Mouse (Mus musculus): ENCODE data around the gene Wdr73. TPM values are rescaled to one million over a fixed set of nuclear protein-coding genes. Genes with fewer than 3 reads are reported as not detected.

Wdr73 gene
- total and polyA plus RNA-seq, 2 experiments from 2014 or later: 33.2 to 35.0 TPM

DNA sequence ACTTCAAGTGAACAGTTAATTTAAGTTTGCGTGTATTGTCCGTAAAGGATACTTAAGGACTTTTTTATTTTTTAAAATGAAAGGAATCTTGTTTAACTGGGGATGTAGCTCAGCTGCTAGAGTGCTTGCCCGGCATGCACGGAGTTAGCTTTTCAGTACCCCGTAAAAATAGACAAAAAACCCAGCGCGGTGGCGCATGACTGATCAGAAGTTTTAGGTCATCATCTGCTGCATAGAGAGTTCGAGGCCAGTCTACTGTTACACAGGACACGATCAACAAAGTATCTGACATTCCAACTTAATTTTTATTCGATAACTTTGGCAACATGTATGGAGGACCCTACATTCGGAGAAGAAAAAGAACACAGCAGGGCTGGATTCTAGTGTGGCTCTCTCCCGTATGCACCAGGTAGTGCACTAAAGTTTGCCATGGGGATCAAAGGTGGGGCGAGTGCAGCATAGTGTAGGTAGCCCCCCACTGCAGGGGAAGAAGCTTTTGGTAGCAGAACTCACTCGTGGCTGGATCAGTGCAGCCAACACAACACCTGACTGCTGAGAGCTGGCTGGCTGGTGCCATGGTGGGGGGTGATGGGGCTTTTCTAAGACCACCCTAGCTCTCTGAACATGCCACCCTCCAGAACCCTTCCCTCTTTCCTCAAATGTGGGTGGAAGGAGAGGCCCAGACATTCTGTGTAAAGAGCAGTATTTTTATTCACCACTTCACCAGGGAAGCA lies 639 bp upstream of the Wdr73 start:
- H3K9ac ChIP-seq (replicated peaks; ENCODE audit: low read length, poor library complexity, severe bottlenecking): peak overlapping the region; percentile 59
- no peak for DNase-seq (ENCODE audit: low spot score)
- WGBS: 30% methylated on average over 15 of the region's 15 CpGs
- no peaks in the 10 kb centered on the region for H3K9me3 ChIP-seq (ENCODE audit: low read length)
- peaks cover 3% of the 10 kb centered on the region; the same call in 1 of the 2 replicates for H3K4me1 ChIP-seq (ENCODE audit: insufficient read depth, low read length)
- H3K4me3 ChIP-seq (ENCODE audit: low read depth, low read length): peak overlapping the region; percentile 45
- peak overlapping the region; percentile 71 for H3K27ac ChIP-seq (ENCODE audit: low read depth, low read length)
- H3K27me3 ChIP-seq (ENCODE audit: insufficient read depth, low read length): no peaks in the 10 kb centered on the region
- H3K4me2 ChIP-seq (ENCODE audit: low read depth, low read length, poor library complexity, severe bottlenecking): peak overlapping the region; percentile 57
- peaks cover 23% of the 10 kb centered on the region for H3K36me3 ChIP-seq (ENCODE audit: insufficient read depth, low read length)
- 0 out of 2 replicates have a peak, but pooled peaks have one; percentile 2 for ATAC-seq (ENCODE audit: low FRiP score)
- TF ChIP-seq CTCF (IDR thresholded peaks at IDR 0.05): no peak

DNA sequence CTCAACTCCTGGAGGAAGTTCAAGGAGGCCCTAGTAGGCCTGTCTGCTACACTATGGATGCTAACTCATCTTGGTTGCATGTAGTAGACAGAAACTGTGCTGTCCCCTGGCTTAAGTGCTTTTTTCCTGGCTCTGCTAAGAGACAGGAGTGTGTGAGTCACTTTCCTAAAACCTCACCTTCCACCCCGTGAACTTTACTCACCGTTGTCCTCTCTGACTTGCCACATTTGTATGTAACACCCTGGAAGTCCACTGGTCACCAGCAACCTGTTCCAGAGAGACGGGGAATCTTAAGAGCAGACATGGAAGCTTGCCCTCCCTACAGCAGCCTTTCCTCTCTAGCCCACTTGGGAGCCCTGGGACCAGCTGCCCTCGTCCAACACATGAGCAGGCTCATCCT lies 3.3 kb downstream of the Wdr73 start:
- Histone ChIP-seq H3K9ac (replicated peaks; ENCODE audit: low read length, poor library complexity, severe bottlenecking) (no peak overlapping the region), H3K27ac (ENCODE audit: low read depth, low read length) (no peak overlapping the region), H3K27me3 (ENCODE audit: insufficient read depth, low read length) (no peaks in the 10 kb centered on the region), H3K4me3 (ENCODE audit: low read depth, low read length) (no peak overlapping the region), H3K36me3 (ENCODE audit: insufficient read depth, low read length) (peaks cover 33% of the 10 kb centered on the region), H3K9me3 (ENCODE audit: low read length) (no peaks in the 10 kb centered on the region), H3K4me2 (ENCODE audit: low read depth, low read length, poor library complexity, severe bottlenecking) (no peak overlapping the region), H3K4me1 (ENCODE audit: insufficient read depth, low read length) (no peaks in the 10 kb centered on the region; the same call in 1 of the 2 replicates)
- TF ChIP-seq CTCF (IDR thresholded peaks at IDR 0.05): no peak
- no peak for ATAC-seq (ENCODE audit: low FRiP score)
- no peak for DNase-seq (ENCODE audit: low spot score)
- 92% methylated on average over 4 of the region's 4 CpGs for WGBS

DNA sequence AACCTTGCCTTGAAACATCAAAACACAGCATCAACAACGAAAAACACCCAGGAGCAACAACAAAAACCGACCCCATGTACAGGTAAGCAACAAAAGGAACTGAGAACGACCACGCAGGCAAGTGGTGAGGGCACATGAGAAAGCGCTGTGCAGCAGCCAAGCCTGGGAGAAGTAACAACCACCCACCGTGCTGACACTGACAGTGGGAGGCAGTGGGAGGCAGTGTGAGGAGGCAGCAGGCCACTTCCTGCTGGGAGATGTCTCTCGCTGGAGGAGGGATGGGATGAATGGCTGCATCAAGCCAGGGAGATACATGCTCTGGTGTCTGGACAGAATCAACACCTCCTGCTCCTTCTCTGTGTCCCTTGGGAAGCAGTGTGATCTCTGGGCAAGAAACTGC lies 3.9 kb downstream of the Wdr73 start:
- DNase-seq (ENCODE audit: low spot score): no peak
- no peak for ATAC-seq (ENCODE audit: low FRiP score)
- no peak for TF ChIP-seq CTCF (IDR thresholded peaks at IDR 0.05)
- H3K27ac ChIP-seq (ENCODE audit: low read depth, low read length): no peak overlapping the region
- peaks cover 39% of the 10 kb centered on the region for H3K36me3 ChIP-seq (ENCODE audit: insufficient read depth, low read length)
- no peak overlapping the region for H3K4me3 ChIP-seq (ENCODE audit: low read depth, low read length)
- no peaks in the 10 kb centered on the region for H3K9me3 ChIP-seq (ENCODE audit: low read length)
- no peak overlapping the region for H3K4me2 ChIP-seq (ENCODE audit: low read depth, low read length, poor library complexity, severe bottlenecking)
- no peaks in the 10 kb centered on the region; the same call in 1 of the 2 replicates for H3K4me1 ChIP-seq (ENCODE audit: insufficient read depth, low read length)
- 94% methylated on average over 7 of the region's 7 CpGs for WGBS
- no peaks in the 10 kb centered on the region for H3K27me3 ChIP-seq (ENCODE audit: insufficient read depth, low read length)
- H3K9ac ChIP-seq (replicated peaks; ENCODE audit: low read length, poor library complexity, severe bottlenecking): no peak overlapping the region

DNA sequence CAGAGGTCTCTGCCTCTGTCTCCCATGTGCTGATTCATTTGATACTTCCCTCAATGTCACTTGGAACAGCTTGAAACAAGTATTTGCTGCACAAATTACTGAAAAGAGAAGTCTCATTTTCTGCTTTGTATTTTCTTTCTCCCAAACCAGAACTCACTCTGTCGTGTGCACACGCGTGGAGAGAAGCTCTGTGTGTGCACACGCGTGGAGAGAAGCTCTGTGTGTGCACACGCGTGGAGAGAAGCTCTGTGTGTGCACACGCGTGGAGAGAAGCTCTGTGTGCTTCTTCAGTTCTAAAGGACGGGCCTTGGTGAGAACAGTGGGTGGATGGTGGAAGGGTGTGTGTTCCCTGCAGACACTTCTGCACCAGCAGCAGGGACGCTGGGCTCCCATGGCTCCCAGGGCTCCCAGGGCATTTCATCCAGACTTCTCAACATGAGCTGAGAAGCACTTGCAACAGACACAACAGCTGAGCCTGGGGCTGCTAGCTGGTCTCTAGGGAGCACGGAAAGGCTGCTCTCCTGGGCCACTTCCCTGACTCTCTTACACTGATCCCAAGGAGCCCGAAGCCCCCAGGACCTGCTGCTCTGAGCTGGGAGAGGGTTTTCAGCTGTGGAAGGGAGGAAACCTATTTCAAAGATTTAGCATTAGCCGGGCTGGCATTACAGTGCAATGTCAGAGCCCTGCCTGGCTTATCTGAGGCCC lies 6.1 kb downstream of the Wdr73 start:
- no peaks in the 10 kb centered on the region for H3K9me3 ChIP-seq (ENCODE audit: low read length)
- 97% methylated on average over 14 of the region's 14 CpGs for WGBS
- ATAC-seq (ENCODE audit: low FRiP score) (no peak), DNase-seq (ENCODE audit: low spot score) (no peak)
- H3K9ac ChIP-seq (replicated peaks; ENCODE audit: low read length, poor library complexity, severe bottlenecking): no peak overlapping the region
- H3K4me2 ChIP-seq (ENCODE audit: low read depth, low read length, poor library complexity, severe bottlenecking): no peak overlapping the region
- no peak for TF ChIP-seq CTCF (IDR thresholded peaks at IDR 0.05)
- H3K4me1 ChIP-seq (ENCODE audit: insufficient read depth, low read length): no peaks in the 10 kb centered on the region; the same call in 1 of the 2 replicates
- peaks cover 53% of the 10 kb centered on the region for H3K36me3 ChIP-seq (ENCODE audit: insufficient read depth, low read length)
- H3K27me3 ChIP-seq (ENCODE audit: insufficient read depth, low read length): no peaks in the 10 kb centered on the region
- no peak overlapping the region for H3K27ac ChIP-seq (ENCODE audit: low read depth, low read length)
- H3K4me3 ChIP-seq (ENCODE audit: low read depth, low read length): no peak overlapping the region

DNA sequence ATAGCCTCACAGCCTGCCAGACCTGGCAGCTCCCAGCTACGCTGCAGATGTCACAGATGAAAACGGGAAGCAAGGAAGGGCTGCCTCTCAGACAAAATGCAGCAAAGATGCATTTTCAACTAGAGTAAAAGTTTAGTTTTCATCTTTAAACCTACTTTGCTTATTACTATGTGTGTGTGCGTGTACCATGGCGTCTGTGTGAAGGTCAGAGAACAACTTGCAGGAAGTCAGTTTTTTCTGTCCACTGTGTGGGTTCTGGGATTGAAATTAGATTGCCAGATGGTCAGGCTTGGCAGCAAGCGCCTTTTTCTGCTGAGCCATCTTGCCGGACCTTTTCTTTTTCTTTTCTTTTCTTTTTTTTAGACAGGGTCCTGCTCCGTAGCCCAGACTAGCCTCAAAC lies 6.9 kb downstream of the Wdr73 start:
- H3K4me3 ChIP-seq (ENCODE audit: low read depth, low read length): no peak overlapping the region
- no peak overlapping the region for H3K27ac ChIP-seq (ENCODE audit: low read depth, low read length)
- H3K4me1 ChIP-seq (ENCODE audit: insufficient read depth, low read length): no peaks in the 10 kb centered on the region
- WGBS: 84% methylated on average over 7 of the region's 7 CpGs
- no peak overlapping the region for H3K4me2 ChIP-seq (ENCODE audit: low read depth, low read length, poor library complexity, severe bottlenecking)
- DNase-seq (ENCODE audit: low spot score): no peak
- no peak for TF ChIP-seq CTCF (IDR thresholded peaks at IDR 0.05)
- ATAC-seq (ENCODE audit: low FRiP score): no peak
- no peaks in the 10 kb centered on the region for H3K9me3 ChIP-seq (ENCODE audit: low read length)
- no peaks in the 10 kb centered on the region for H3K27me3 ChIP-seq (ENCODE audit: insufficient read depth, low read length)
- H3K36me3 ChIP-seq (ENCODE audit: insufficient read depth, low read length): peaks cover 53% of the 10 kb centered on the region
- H3K9ac ChIP-seq (replicated peaks; ENCODE audit: low read length, poor library complexity, severe bottlenecking): no peak overlapping the region

DNA sequence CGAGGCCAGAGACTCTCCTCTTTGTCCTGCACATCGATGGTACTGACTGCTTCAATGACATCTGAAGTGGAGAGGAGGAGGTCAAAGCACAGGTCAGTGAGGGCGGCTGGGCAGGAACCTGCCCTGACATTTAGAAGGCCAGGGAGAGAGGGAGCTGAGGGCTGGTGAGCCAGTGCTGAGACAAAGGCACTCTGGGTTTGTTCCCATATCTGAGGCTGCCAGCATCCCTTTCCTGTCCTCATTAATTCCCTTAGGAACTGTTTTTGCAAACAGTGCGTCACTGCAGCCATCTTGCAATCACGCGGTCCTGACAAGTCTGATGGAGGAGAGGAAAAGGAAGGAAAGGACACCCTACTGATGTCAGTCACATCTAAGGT lies 7.3 kb downstream of the Wdr73 start:
- H3K9ac ChIP-seq (replicated peaks; ENCODE audit: low read length, poor library complexity, severe bottlenecking): no peak overlapping the region
- 86% methylated on average over 6 of the region's 6 CpGs for WGBS
- H3K27me3 ChIP-seq (ENCODE audit: insufficient read depth, low read length): no peaks in the 10 kb centered on the region
- DNase-seq (ENCODE audit: low spot score) (no peak), ATAC-seq (ENCODE audit: low FRiP score) (no peak)
- no peaks in the 10 kb centered on the region for H3K9me3 ChIP-seq (ENCODE audit: low read length)
- H3K4me3 ChIP-seq (ENCODE audit: low read depth, low read length): no peak overlapping the region
- no peaks in the 10 kb centered on the region for H3K4me1 ChIP-seq (ENCODE audit: insufficient read depth, low read length)
- H3K36me3 ChIP-seq (ENCODE audit: insufficient read depth, low read length): peaks cover 53% of the 10 kb centered on the region
- no peak overlapping the region for H3K27ac ChIP-seq (ENCODE audit: low read depth, low read length)
- H3K4me2 ChIP-seq (ENCODE audit: low read depth, low read length, poor library complexity, severe bottlenecking): no peak overlapping the region
- TF ChIP-seq CTCF (IDR thresholded peaks at IDR 0.05): no peak

All from midbrain, postnatal 0 days (tissue).